18 mouse cellular contexts compared by ENCODE assay signal in genomic region chr2:153342602-153343001, GRCm38 (mm10). TPM values are rescaled to one million over a fixed set of nuclear protein-coding genes. Genes with fewer than 3 reads are reported as not detected.
A peak's percentile ranks its signal among the peaks of the same experiment; 100 is the strongest.
DNase-seq lines count a peak whose midpoint lies in the region; ATAC-seq and TF ChIP-seq lines count a peak whose summit lies in the region.
"Had no signal": no experiment of that assay in that cellular context is flagged by ENCODE, and none has a peak within 500 bp of the region (broad histone marks: within the 10 kb centered on the region; RNA-seq: fewer than 3 reads in every experiment).

No protein-coding gene starts in this region.

- H3K4me2 ChIP-seq in hindbrain, postnatal 0 days (ENCODE audit: low read depth, low read length) = no peak overlapping the region
- H3K4me2 ChIP-seq: embryonic facial prominence, embryonic 13.5 days; heart, embryonic 11.5 days; lung, embryonic 15.5 days; stomach, embryonic 15.5 days had no signal

- no peak overlapping the region for H3K27ac ChIP-seq in hindbrain, postnatal 0 days
- H3K27ac ChIP-seq: embryonic facial prominence, embryonic 13.5 days; forebrain, embryonic 10.5 days; kidney, postnatal 0 days; lung, embryonic 15.5 days had no signal

- 10% methylated on average over 3 of the region's 3 CpGs for WGBS in large intestine, adult 2 months
- 80% methylated on average over 3 of the region's 3 CpGs for WGBS in hindbrain, postnatal 0 days

- H3K36me3 ChIP-seq in hindbrain, postnatal 0 days (ENCODE audit: insufficient read depth, low read length) = no peaks in the 10 kb centered on the region
- H3K36me3 ChIP-seq: stomach, embryonic 15.5 days had no signal

- H3K4me1 ChIP-seq in hindbrain, postnatal 0 days (ENCODE audit: insufficient read depth, low read length) = peaks cover 4% of the 10 kb centered on the region; the same call in 1 of the 2 replicates

- no peak overlapping the region for H3K9ac ChIP-seq in hindbrain, postnatal 0 days (replicated peaks; ENCODE audit: low read length)
- H3K9ac ChIP-seq: embryonic facial prominence, embryonic 13.5 days; lung, embryonic 15.5 days; stomach, embryonic 15.5 days had no signal

- no peak for TF ChIP-seq CTCF in hindbrain, postnatal 0 days (IDR thresholded peaks at IDR 0.05; ENCODE audit: low read depth)

- peak; percentile 51 for DNase-seq in lung, postnatal 36 days
- no peak for DNase-seq in lung, postnatal 14 days
- peak; percentile 76 for DNase-seq in large intestine, adult 2 months (ENCODE audit: low read depth, low spot score)
- no peak for DNase-seq in left cerebral cortex, postnatal 25 days (ENCODE audit: low spot score in 2 of 2)
- DNase-seq in hindbrain, postnatal 0 days (ENCODE audit: low spot score) = no peak
- DNase-seq: cerebellum, adult 18-20 months; gastrocnemius, postnatal 36 days; heart, postnatal 36 days had no signal

- peak; percentile 20 for ATAC-seq in activated CD4-positive, CD25-positive, alpha-beta regulatory T cell, adult 4 months
- ATAC-seq in megakaryocyte-erythroid progenitor cell, adult 5-6 weeks (replicated peaks; ENCODE audit: low FRiP score, low TSS enrichment, poor library complexity, severe bottlenecking) = 0 out of 2 replicates have a peak, but pooled peaks have one; percentile 16
- ATAC-seq in megakaryocyte, adult 5-6 weeks (ENCODE audit: poor library complexity, severe bottlenecking) = no peak
- ATAC-seq in hindbrain, postnatal 0 days = no peak

- H3K4me3 ChIP-seq in hindbrain, postnatal 0 days (ENCODE audit: low read length) = no peak overlapping the region
- H3K4me3 ChIP-seq: embryonic facial prominence, embryonic 13.5 days; forebrain, embryonic 10.5 days; lung, embryonic 15.5 days; megakaryocyte, embryonic 14.5 days; stomach, embryonic 15.5 days had no signal

- no peaks in the 10 kb centered on the region for H3K9me3 ChIP-seq in hindbrain, postnatal 0 days (ENCODE audit: low read length)
- H3K9me3 ChIP-seq: embryonic facial prominence, embryonic 13.5 days; forebrain, embryonic 10.5 days; lung, embryonic 15.5 days; megakaryocyte, embryonic 14.5 days; stomach, embryonic 15.5 days had no signal

- no peaks in the 10 kb centered on the region for H3K27me3 ChIP-seq in hindbrain, postnatal 0 days (ENCODE audit: insufficient read depth, low read length)
- H3K27me3 ChIP-seq: embryonic facial prominence, embryonic 13.5 days; lung, embryonic 15.5 days; stomach, embryonic 15.5 days had no signal

- intact Hi-C loops in left cerebral cortex, postnatal 25 days (cut with DNase I) = no loop called here

RNA-seq across cellular contexts. Expression of gene Asxl1, which starts 3.0 kb away (rescaled TPM):
- polyA plus RNA-seq in activated CD4-positive, CD25-positive, alpha-beta regulatory T cell, adult 4 months (2017; shearing (Covaris generic)) = 10 to 100 TPM; 13.9 to 20.4 TPM
- 8.0 and 10.3 TPM in 2 replicates for polyA plus RNA-seq in large intestine, adult 2 months (2012; rRNA removed)
- total RNA-seq in megakaryocyte-erythroid progenitor cell, adult 5-6 weeks (2014; fragmentation: Nextera tagmentation) = 51.5 and 58.9 TPM in 2 replicates
- 27.3 and 32.2 TPM in 2 replicates for total RNA-seq in megakaryocyte-erythroid progenitor cell, adult 5-6 weeks (2017)
- total RNA-seq in megakaryocyte, adult 5-6 weeks (2015) = 29.3 and 40.6 TPM in 2 replicates
- total RNA-seq in megakaryocyte, adult 5-6 weeks (2017) = 30.9 and 35.4 TPM in 2 replicates
- 10 to 100 TPM; 33.9 to 36.3 TPM for total RNA-seq in left cerebral cortex, postnatal 25 days (2021)
- total RNA-seq in hindbrain, postnatal 0 days (2014; rRNA removed) = 26.7 and 27.1 TPM in 2 replicates
- 12.8 and 13.3 TPM in 2 replicates for polyA plus RNA-seq in hindbrain, postnatal 0 days (2015; fragmentation: Nextera tagmentation; extraction: Ambion mirVana)

RNA-seq across cellular contexts. Expression of gene Kif3b, which starts 51.4 kb away (rescaled TPM):
- 10 to 100 TPM in 1 of 2 experiments, 1 to 10 TPM in 1; 9.4 to 11.1 TPM for polyA plus RNA-seq in activated CD4-positive, CD25-positive, alpha-beta regulatory T cell, adult 4 months (2017; shearing (Covaris generic))
- 7.1 and 9.3 TPM in 2 replicates for polyA plus RNA-seq in large intestine, adult 2 months (2012; rRNA removed)
- total RNA-seq in megakaryocyte-erythroid progenitor cell, adult 5-6 weeks (2014; fragmentation: Nextera tagmentation) = 10.2 and 10.5 TPM in 2 replicates
- 8.6 and 10.3 TPM in 2 replicates for total RNA-seq in megakaryocyte-erythroid progenitor cell, adult 5-6 weeks (2017)
- total RNA-seq in megakaryocyte, adult 5-6 weeks (2015) = 13.2 and 16.5 TPM in 2 replicates
- 23.5 and 30.2 TPM in 2 replicates for total RNA-seq in megakaryocyte, adult 5-6 weeks (2017)
- 10 to 100 TPM; 59.3 to 60.2 TPM for total RNA-seq in left cerebral cortex, postnatal 25 days (2021)
- 38.1 and 42.3 TPM in 2 replicates for total RNA-seq in hindbrain, postnatal 0 days (2014; rRNA removed)
- polyA plus RNA-seq in hindbrain, postnatal 0 days (2015; fragmentation: Nextera tagmentation; extraction: Ambion mirVana) = 17.6 and 17.7 TPM in 2 replicates

Comparison
In these comparisons a context has a peak if more than half of its experiments do, and no peak if none do; other contexts are left out.
1. DNase-seq: peak in lung, postnatal 36 days (single experiment) and large intestine, adult 2 months (single experiment); none in lung, postnatal 14 days (single experiment), left cerebral cortex, postnatal 25 days (0 of 2) and hindbrain, postnatal 0 days (single experiment).
2. ATAC-seq: peak in activated CD4-positive, CD25-positive, alpha-beta regulatory T cell, adult 4 months (single experiment) and megakaryocyte-erythroid progenitor cell, adult 5-6 weeks (single experiment); none in megakaryocyte, adult 5-6 weeks (single experiment) and hindbrain, postnatal 0 days (single experiment).